Mouse (Mus musculus): ENCODE data around the gene Ccdc125. TPM values are rescaled to one million over a fixed set of nuclear protein-coding genes. Genes with fewer than 3 reads are reported as not detected.
"Not testable (repeated sequence)": the region's sequence is repeated elsewhere in the genome, so short reads cannot be mapped to it uniquely, and the experiment has no call there.

The Ccdc125 gene
- total and polyA plus RNA-seq, 2 experiments: 2.2 to 4.0 TPM

DNA sequence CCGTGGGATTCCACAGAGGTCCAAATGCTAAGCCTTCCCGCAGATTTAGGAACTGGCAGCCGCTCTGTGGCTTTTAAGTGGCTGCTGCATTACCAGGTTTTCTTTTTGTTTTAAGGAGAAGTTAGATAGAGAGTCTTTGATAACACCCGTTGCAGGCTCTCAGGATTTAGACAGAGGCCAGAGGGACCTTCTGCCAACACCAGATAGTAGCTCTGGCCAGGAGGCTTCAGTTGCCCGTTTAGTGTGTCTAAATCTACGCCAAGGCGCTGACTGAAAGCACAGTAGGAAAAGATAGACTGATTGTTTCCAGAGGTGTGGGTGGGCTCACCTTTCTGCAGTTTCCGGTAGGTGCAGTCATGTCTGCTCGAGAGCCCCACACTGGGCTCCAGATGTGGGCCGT is 55.7 kb downstream of the Ccdc125 start:
- H3K4me1 ChIP-seq (ENCODE audit: control insufficient read depth, insufficient read depth, low read length): peaks cover 3% of the 10 kb centered on the region
- DNase-seq (ENCODE audit: extremely low read depth, low read depth, low spot score): no peak

DNA sequence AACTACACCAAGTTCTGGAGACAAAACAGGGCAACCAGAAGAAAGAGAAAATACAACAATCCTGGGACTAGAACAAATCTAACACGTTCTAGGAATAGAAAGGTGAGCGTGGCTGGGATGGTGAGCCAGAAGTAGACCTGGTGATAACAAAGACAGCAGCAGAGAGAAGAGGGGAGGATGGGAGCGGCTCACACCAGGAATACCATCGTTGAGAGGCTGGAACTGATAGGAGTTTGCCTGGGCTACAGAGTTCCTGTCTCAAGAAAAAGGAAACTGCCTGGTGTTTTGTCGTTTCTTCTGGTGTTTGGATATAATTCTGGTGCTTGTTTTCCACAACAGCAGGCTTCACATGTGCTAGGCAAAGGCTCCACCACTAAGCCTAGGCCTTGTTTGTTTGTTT is 58.6 kb downstream of the Ccdc125 start:
- H3K4me3 ChIP-seq (ENCODE audit: insufficient read depth, low read depth, low read length): no peak overlapping the region
- no peak for TF ChIP-seq POLR2A (IDR thresholded peaks at IDR 0.05; ENCODE audit: extremely low read depth, insufficient read depth, low read length)
- no peak for TF ChIP-seq CTCF (IDR thresholded peaks at IDR 0.05; ENCODE audit: low read depth, low read length)
- H3K27me3 ChIP-seq (ENCODE audit: control insufficient read depth, insufficient read depth, low read length): no peaks in the 10 kb centered on the region
- 83% methylated on average over 5 of the region's 5 CpGs for WGBS
- peaks cover 20% of the 10 kb centered on the region; the same call in 1 of the 2 replicates for H3K79me2 ChIP-seq (ENCODE audit: control insufficient read depth, insufficient read depth, low read length)
- peaks cover 3% of the 10 kb centered on the region for H3K4me1 ChIP-seq (ENCODE audit: control insufficient read depth, insufficient read depth, low read length)
- H3K9ac ChIP-seq (ENCODE audit: low read depth, low read length): no peak overlapping the region
- H3K27ac ChIP-seq (replicated peaks; ENCODE audit: insufficient read depth, low read depth, low read length): no peak overlapping the region
- DNase-seq (ENCODE audit: extremely low read depth, low read depth, low spot score): no peak
- H3K36me3 ChIP-seq (ENCODE audit: control insufficient read depth, insufficient read depth, low read length): peaks cover 8% of the 10 kb centered on the region

More for the DNA sequence above, 55.7 kb downstream of the Ccdc125 start:
- Histone ChIP-seq H3K9ac (ENCODE audit: low read depth, low read length) (no peak overlapping the region), H3K36me3 (ENCODE audit: control insufficient read depth, insufficient read depth, low read length) (peaks cover 10% of the 10 kb centered on the region), H3K27me3 (ENCODE audit: control insufficient read depth, insufficient read depth, low read length) (no peaks in the 10 kb centered on the region), H3K4me3 (ENCODE audit: insufficient read depth, low read depth, low read length) (no peak overlapping the region), H3K79me2 (ENCODE audit: control insufficient read depth, insufficient read depth, low read length) (peaks cover 18% of the 10 kb centered on the region; the same call in 1 of the 2 replicates), H3K27ac (replicated peaks; ENCODE audit: insufficient read depth, low read depth, low read length) (no peak overlapping the region)
- 87% methylated on average over 10 of the region's 10 CpGs for WGBS
- no peak for TF ChIP-seq CTCF (IDR thresholded peaks at IDR 0.05; ENCODE audit: low read depth, low read length)
- TF ChIP-seq POLR2A (IDR thresholded peaks at IDR 0.05; ENCODE audit: extremely low read depth, insufficient read depth, low read length): no peak

GRCm38 (mm10) chr13:100728530-100728929 is 59.0 kb downstream of the Ccdc125 start:
- not testable (repeated sequence) for H3K4me3 ChIP-seq (ENCODE audit: insufficient read depth, low read depth, low read length); H3K9ac ChIP-seq (ENCODE audit: low read depth, low read length); H3K27ac ChIP-seq (replicated peaks; ENCODE audit: insufficient read depth, low read depth, low read length); H3K36me3 ChIP-seq (ENCODE audit: control insufficient read depth, insufficient read depth, low read length); H3K4me1 ChIP-seq (ENCODE audit: control insufficient read depth, insufficient read depth, low read length); DNase-seq (ENCODE audit: extremely low read depth, low read depth, low spot score); H3K27me3 ChIP-seq (ENCODE audit: control insufficient read depth, insufficient read depth, low read length)
- H3K79me2 ChIP-seq (ENCODE audit: control insufficient read depth, insufficient read depth, low read length): peaks cover 20% of the 10 kb centered on the region; the same call in 1 of the 2 replicates
- 94% methylated on average over 4 of the region's 4 CpGs for WGBS

- Histone ChIP-seq H3K36me3 (ENCODE audit: control insufficient read depth, insufficient read depth, low read length) (peaks cover 4% of the 10 kb centered on the region), H3K27ac (replicated peaks; ENCODE audit: insufficient read depth, low read depth, low read length) (peak overlapping the region; percentile 36), H3K4me3 (ENCODE audit: insufficient read depth, low read depth, low read length) (peak overlapping the region; percentile 63), H3K79me2 (ENCODE audit: control insufficient read depth, insufficient read depth, low read length) (peaks cover 20% of the 10 kb centered on the region; the same call in 1 of the 2 replicates), H3K27me3 (ENCODE audit: control insufficient read depth, insufficient read depth, low read length) (no peaks in the 10 kb centered on the region), H3K4me1 (ENCODE audit: control insufficient read depth, insufficient read depth, low read length) (peaks cover 3% of the 10 kb centered on the region), H3K9ac (ENCODE audit: low read depth, low read length) (peak overlapping the region; percentile 65)
- under 1% methylated on average over 30 of the region's 30 CpGs for WGBS
- no peak for DNase-seq (ENCODE audit: extremely low read depth, low read depth, low spot score)
- TF ChIP-seq CTCF (IDR thresholded peaks at IDR 0.05; ENCODE audit: low read depth, low read length) (no peak), POLR2A (IDR thresholded peaks at IDR 0.05; ENCODE audit: extremely low read depth, insufficient read depth, low read length) (no peak)
These were observed 60.8 kb downstream of the Ccdc125 start for GRCm38 (mm10) chr13:100730153-100730860.

GRCm38 (mm10) chr13:100730861-100731176 is 61.3 kb downstream of the Ccdc125 start, which contains the start of gene Cdk7:
Cdk7 (minus strand) TSS chr13:100730939.
- peak within 1 kb of the TSS; percentile 65 for H3K9ac ChIP-seq (ENCODE audit: low read depth, low read length)
- DNase-seq (ENCODE audit: extremely low read depth, low read depth, low spot score): peak; percentile 86
- peak within 1 kb of the TSS; percentile 36 for H3K27ac ChIP-seq (replicated peaks; ENCODE audit: insufficient read depth, low read depth, low read length)
- under 1% methylated on average over 19 of the region's 19 CpGs for WGBS
- H3K4me3 ChIP-seq (ENCODE audit: insufficient read depth, low read depth, low read length): peak within 1 kb of the TSS; percentile 63
- no peak for TF ChIP-seq CTCF (IDR thresholded peaks at IDR 0.05; ENCODE audit: low read depth, low read length)
- peak; percentile 60; the same call in 1 of the 2 replicates for TF ChIP-seq POLR2A (IDR thresholded peaks at IDR 0.05; ENCODE audit: extremely low read depth, insufficient read depth, low read length)
- H3K27me3 ChIP-seq (ENCODE audit: control insufficient read depth, insufficient read depth, low read length): no peaks in the 10 kb centered on the region
- peaks cover 3% of the 10 kb centered on the region for H3K4me1 ChIP-seq (ENCODE audit: control insufficient read depth, insufficient read depth, low read length)
- peaks cover 20% of the 10 kb centered on the region; the same call in 1 of the 2 replicates for H3K79me2 ChIP-seq (ENCODE audit: control insufficient read depth, insufficient read depth, low read length)
- peaks cover 3% of the 10 kb centered on the region for H3K36me3 ChIP-seq (ENCODE audit: control insufficient read depth, insufficient read depth, low read length)

DNA sequence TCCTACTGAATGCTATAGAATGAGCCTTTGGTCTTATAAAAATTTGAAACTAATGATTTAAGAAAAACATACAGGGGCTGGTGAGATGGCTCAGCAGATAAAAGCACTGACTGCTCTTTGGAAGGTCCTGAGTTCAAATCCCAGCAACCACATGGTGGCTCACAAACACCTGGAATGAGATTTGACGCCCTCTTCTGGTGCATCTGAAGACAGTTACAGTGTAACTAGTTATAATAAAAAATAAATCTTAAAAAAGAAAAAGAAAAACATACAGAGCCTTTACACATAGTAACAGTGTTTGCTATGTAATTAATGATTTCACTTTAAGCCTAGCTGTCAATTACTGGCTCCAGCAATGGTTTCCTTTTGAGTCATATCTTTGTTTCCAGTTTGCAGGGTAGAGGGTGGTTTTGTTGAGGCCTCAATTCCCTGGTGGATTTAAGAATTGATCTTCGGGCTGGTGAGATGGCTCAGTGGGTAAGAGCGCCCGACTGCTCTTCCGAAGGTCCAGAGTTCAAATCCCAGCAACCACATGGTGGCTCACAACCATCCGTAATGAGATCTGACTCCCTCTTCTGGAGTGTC is 62.0 kb downstream of the Ccdc125 start:
- not testable (repeated sequence) for H3K9ac ChIP-seq (ENCODE audit: low read depth, low read length); H3K27me3 ChIP-seq (ENCODE audit: control insufficient read depth, insufficient read depth, low read length); DNase-seq (ENCODE audit: extremely low read depth, low read depth, low spot score); H3K4me1 ChIP-seq (ENCODE audit: control insufficient read depth, insufficient read depth, low read length); H3K4me3 ChIP-seq (ENCODE audit: insufficient read depth, low read depth, low read length); H3K36me3 ChIP-seq (ENCODE audit: control insufficient read depth, insufficient read depth, low read length); H3K27ac ChIP-seq (replicated peaks; ENCODE audit: insufficient read depth, low read depth, low read length)
- H3K79me2 ChIP-seq (ENCODE audit: control insufficient read depth, insufficient read depth, low read length): peaks cover 20% of the 10 kb centered on the region; the same call in 1 of the 2 replicates
- WGBS: 93% methylated on average over 6 of the region's 6 CpGs
